Mouse (Mus musculus): ENCODE data around the gene Mcrip1.
"Not testable (repeated sequence)": the region's sequence is repeated elsewhere in the genome, so short reads cannot be mapped to it uniquely, and the experiment has no call there.

Mcrip1 gene

GRCm38 (mm10) chr11:120575046-120575445, 25.5 kb upstream of the Mcrip1 start:
- DNase-seq (ENCODE audit: low read depth), result no peak

DNA sequence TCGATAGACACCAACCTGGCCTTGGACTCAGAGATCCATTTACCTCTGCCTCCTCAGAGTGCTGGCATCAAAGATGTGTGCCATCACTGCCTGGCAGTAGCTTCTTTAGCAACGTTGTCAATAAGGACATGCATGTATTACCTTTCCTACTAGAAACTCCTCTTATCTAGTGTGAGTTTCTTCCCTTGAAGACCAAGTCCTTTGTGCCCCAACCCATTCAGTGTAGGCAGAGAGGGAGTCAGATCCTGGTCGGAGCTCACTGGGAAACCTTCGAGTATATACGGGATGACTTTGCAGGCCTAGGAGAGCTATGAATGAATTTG, 24.7 kb upstream of the Mcrip1 start:
- no peak for DNase-seq (ENCODE audit: low read depth)

DNA sequence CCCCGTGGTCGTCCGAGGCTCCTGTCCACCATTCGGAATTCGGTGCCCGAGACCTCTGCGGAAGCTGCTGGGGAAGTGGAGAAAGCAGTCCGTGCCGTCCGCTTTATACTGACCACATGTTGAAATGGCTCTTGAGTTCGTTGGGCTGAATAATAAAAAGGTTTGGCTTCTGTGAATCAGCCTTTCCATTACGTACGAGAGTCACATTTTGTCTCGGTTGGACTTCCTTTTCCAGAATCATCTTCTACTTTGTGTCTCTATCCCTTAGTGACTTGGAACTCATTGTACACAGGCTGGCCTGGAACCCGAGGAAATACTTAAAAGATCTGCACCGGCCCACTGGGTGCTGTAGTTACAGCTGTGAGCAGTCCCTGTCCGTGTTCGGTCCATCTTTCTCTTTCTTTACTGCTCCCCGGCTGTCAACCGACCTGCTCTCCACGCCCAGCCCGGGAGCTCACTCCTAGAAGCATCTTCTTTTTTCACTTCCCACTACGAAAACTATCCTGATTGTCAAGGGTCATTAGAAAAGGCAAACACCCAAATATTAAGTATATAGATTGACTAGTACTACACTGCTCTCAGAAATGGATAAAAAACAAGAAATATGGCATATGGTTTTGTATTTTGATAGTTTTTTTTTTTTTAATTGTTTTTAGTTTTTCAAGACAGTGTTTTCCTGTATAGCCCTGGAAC, 24.2 kb upstream of the Mcrip1 start:
- DNase-seq (ENCODE audit: low read depth), result no peak

- DNase-seq (ENCODE audit: low read depth), result peak; percentile 97
Measured at GRCm38 (mm10) chr11:120572752-120573584, 23.4 kb upstream of the Mcrip1 start, which contains the start of gene P4hb. P4hb (minus strand) TSS chr11:120573253.

DNA sequence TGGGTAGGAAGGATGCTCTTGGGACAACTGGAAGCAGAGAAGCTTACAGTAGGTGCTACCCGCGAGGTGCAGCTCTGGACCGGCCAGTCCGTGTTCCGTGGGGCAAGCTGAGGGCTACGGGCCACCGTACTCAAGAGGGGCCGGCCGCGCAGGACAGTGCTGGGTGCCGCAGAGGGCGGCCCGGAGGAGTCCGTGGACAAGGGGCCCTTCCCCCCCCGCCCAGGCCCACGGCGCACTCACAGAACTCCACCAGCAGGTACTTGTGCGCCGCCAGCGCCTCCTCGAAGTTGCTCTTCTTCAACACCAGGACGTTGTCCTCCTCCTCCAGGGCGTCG, 22.9 kb upstream of the Mcrip1 start:
- DNase-seq (ENCODE audit: low read depth), result no peak

- DNase-seq (ENCODE audit: low read depth), result no peak
Measured at GRCm38 (mm10) chr11:120571754-120572416, 22.4 kb upstream of the Mcrip1 start.

DNA sequence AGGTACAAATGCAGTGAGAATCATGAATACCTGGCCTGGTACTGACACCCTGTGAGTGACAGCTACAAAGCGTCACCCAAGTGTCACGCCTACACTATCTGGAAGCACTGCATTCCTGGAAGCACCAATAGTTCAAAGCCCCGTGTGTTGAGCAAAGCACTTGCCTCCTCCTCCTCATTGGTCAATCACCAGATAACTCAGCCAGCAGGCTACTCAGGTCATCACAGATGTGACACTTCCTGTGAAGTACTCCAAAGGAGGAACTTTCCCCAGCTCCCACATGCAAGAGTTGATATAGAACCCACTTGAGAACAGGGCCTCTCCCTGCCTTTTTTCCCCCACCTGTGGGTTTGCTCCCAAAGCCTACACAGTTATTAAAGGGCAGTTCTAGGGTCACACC, 21.6 kb upstream of the Mcrip1 start:
- no peak for DNase-seq (ENCODE audit: low read depth)

DNA sequence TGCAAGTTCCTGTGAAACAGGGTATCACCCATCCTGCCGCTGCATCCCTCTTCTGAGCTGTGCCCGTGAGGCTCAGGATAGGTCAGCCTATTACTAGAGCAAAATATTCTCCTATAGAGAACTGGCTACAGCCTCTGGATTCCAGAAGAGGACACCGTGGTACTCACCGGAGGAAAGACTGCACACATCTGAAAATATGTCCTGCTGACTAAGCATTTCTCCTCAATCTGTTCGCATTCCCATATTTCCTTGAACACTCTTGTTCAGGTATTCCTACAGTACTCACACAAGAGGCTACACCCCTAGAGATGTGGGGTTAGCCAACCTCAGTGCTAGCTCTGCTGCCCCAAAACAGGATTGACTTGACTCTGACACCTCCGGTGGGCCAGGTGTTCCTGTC, 18.8 kb upstream of the Mcrip1 start:
- DNase-seq (ENCODE audit: low read depth), result no peak

DNA sequence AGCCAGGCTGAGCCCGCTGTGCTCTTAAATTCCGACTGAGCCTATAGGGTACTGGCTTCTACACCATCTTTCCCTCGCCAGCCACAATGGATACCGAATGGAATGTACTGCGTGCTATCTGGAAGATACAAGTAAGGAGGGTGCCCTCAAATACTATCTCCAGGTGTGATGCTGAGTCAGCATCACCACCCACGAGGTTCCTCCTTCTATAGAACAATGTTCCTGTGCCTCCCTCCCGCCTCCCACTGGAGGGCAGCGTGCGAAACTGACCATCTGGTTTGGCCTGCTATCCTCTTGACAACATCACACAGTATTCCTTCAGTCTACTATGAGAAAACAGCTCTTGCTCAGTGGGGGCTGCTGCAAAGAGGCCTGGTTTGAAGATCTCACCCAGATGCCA, 15.6 kb upstream of the Mcrip1 start:
- no peak for DNase-seq (ENCODE audit: low read depth)

DNA sequence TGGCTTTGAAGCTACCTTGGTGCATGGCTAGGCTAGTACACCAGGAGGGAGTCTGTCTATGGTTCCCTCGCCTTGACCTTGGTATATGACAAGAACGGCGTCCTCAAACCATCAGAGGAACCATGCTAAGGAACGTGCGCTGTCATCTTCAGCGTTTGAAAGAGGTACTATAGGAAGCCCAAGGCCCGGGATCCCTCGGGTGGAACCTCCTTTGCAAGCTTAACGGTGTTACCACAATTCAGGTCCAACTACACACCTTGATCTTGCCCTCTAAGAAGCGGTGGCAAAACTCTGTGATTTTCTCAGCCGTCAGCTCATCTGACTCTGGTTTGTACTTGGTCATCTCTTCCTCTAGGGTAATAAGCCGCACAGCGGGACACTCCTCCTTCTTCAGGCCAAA, 13.4 kb upstream of the Mcrip1 start:
- no peak for DNase-seq (ENCODE audit: low read depth)

- no peak for DNase-seq (ENCODE audit: low read depth)
Measured at GRCm38 (mm10) chr11:120560952-120561728, 11.6 kb upstream of the Mcrip1 start.

DNA sequence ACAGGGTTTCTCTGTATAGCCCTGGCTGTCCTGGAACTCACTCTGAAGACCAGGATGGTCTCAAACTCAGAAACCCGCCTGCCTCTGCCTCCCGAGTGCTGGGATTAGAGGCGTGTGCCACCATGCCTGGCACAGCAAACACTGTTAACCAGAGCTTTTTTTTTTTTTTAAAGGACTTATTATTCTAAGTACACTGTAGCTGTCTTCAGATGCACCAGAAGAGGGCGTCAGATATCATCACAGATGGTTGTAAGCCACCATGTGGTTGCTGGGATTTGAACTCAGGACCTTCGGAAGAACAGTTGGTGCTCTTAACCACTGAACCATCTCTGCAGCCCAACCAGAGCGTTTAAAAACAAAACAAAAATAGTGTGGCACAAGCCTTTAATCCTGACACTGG, 9.3 kb upstream of the Mcrip1 start:
- DNase-seq (ENCODE audit: low read depth), result not testable (repeated sequence)

DNA sequence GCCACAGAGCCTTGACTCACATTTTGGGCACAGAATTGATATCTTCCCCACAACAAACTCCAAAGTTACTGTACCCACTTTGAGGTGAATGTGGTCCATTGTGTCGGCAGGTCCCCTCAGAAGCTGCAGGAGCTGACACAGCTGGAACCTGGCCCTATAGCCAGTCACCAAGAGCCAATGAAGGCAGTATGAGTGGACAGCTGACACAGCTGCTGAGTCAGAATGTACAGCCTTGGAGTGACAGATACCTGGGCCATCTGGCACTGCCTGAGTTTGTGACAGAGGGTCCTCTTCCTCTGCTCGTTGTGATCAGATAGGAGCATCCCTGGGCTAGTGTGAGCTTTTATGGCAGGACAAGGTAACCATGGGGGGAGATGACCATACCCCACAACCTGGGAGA, 5.7 kb upstream of the Mcrip1 start:
- DNase-seq (ENCODE audit: low read depth), result no peak

GRCm38 (mm10) chr11:120554834-120555233, 5.3 kb upstream of the Mcrip1 start:
- no peak for DNase-seq (ENCODE audit: low read depth)

DNA sequence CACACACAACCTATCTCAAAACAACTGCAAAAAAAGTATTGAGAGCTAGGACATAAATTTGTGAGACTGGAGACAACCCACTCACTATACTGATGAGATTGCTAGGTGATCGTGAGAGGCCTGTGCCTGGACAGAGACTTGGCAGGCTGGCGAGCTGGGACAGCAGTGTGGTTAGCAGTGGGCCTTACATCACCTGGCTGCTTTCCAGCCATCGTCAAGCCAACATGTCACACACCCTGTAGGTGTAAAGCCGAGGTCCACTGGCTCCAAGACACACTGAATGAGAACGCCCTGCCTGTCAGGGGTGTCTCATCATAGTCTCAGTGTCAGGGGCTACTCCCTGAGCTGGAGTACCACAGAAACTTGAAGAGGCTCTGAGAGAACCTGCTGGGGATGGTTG, 3.2 kb upstream of the Mcrip1 start:
- DNase-seq (ENCODE audit: low read depth), result no peak

GRCm38 (mm10) chr11:120550810-120551440, 1.4 kb upstream of the Mcrip1 start, which contains the start of gene Ppp1r27:
Ppp1r27 (minus strand) TSS chr11:120551132.
- DNase-seq (ENCODE audit: low read depth), result no peak

GRCm38 (mm10) chr11:120549986-120550809, 671 bp upstream of the Mcrip1 start:
- DNase-seq (ENCODE audit: low read depth), result no peak

GRCm38 (mm10) chr11:120548786-120549167, 750 bp downstream of the Mcrip1 start:
- no peak for DNase-seq (ENCODE audit: low read depth)

DNA sequence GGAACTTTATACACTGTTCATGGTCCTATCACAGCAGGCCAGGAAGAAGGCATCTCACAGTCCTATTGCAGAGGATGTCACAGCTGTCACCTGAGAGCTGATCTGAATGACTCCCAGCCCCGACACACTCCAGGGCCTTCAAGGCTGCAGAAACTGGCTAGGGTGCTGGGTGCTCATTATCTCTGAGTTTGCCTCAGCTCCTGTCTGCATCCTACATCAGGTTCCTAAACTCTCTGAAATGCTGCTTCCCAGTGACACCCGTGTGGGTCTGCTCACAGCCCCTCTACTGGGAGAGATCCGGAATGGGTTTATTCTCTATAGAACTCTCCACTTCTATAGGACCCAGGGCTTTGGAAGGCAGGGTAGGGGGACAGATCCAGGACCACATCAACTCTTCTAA, 1.3 kb downstream of the Mcrip1 start:
- no peak for DNase-seq (ENCODE audit: low read depth)

- DNase-seq (ENCODE audit: low read depth), result no peak
Measured at GRCm38 (mm10) chr11:120547469-120547868, 2.1 kb downstream of the Mcrip1 start.

DNA sequence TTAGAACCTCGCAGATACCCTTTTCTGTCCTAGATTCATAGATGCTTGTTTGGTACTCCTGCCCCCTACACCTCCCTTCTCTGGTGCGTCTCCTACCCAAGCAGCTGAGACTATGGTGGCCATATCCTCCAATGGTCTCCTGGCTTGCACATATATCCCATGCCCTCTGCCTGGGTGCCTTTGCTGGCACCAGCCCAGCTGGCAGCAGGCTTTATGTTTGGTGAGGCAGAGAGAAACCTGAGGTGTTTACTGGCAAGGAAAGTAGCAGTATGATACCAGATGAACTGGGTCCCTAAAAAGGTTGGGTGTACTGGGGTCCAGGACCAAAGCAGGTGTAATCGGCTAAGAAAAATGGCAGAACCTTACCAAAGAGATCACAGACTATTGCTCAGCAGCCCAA, 3.6 kb downstream of the Mcrip1 start:
- no peak for DNase-seq (ENCODE audit: low read depth)
